Mouse (Mus musculus) left cerebral cortex, adult 8-10 months (tissue): ENCODE measurements around the gene Cryge. TPM values are rescaled to one million over a fixed set of nuclear protein-coding genes. Genes with fewer than 3 reads are reported as not detected.
A peak's percentile ranks its signal among the peaks of the same experiment; 100 is the strongest.
"Not testable (repeated sequence)": the region's sequence is repeated elsewhere in the genome, so short reads cannot be mapped to it uniquely, and the experiment has no call there.

ENCODE experiments used
- DNase-seq, 2 experiments: peaks; one replicate each; pipeline ENCODE4 v3.0.0; 2022; ENCODE audit warnings: low spot score in 2 of 2
- total RNA-seq, 4 experiments: library from RNA; stranded (reverse); gene quantifications; 2 replicates each; pipeline ENCODE4 v1.2.4; 2022

Gene Cryge
- not detected for total RNA-seq

GRCm38 (mm10) chr1:65050952-65051351 lies at the start of gene Cryge:
Gene Cryge (minus strand): TSS chr1:65051149.
- DNase-seq = not testable (repeated sequence)

GRCm38 (mm10) chr1:65096953-65097352 lies 46.0 kb upstream of the Cryge start:
- DNase-seq = no peak

- DNase-seq = no peak
Observed at GRCm38 (mm10) chr1:65091566-65091965, 40.6 kb upstream of the Cryge start.

- no peak for DNase-seq
Observed at GRCm38 (mm10) chr1:65090370-65090769, 39.4 kb upstream of the Cryge start.

- DNase-seq = no peak
Observed at GRCm38 (mm10) chr1:65088567-65089356, 37.8 kb upstream of the Cryge start.

- no peak for DNase-seq
Observed at GRCm38 (mm10) chr1:65082188-65082587, 31.2 kb upstream of the Cryge start, which contains the start of gene Crygb. Gene Crygb (minus strand): TSS chr1:65082288.

- no peak for DNase-seq
Observed at GRCm38 (mm10) chr1:65075607-65076006, 24.7 kb upstream of the Cryge start.

GRCm38 (mm10) chr1:65073589-65073988 lies 22.6 kb upstream of the Cryge start, which contains the start of gene Crygc:
Gene Crygc (minus strand): TSS chr1:65073689.
- no peak for DNase-seq

GRCm38 (mm10) chr1:65067842-65068241 lies 16.9 kb upstream of the Cryge start:
- DNase-seq = no peak

GRCm38 (mm10) chr1:65064201-65064600 lies 13.3 kb upstream of the Cryge start:
- DNase-seq = no peak

- no peak for DNase-seq
Observed at GRCm38 (mm10) chr1:65063352-65063751, 12.4 kb upstream of the Cryge start, which contains the start of gene Crygd. Gene Crygd (minus strand): TSS chr1:65063452.

- no peak for DNase-seq
Observed at GRCm38 (mm10) chr1:65052140-65052539, 1.2 kb upstream of the Cryge start.

GRCm38 (mm10) chr1:65051696-65052095 lies 747 bp upstream of the Cryge start:
- no peak for DNase-seq

GRCm38 (mm10) chr1:65048781-65049180 lies 2.2 kb downstream of the Cryge start:
- peak in 1 of 2 experiments; percentile 15 for DNase-seq

- no peak for DNase-seq
Observed at GRCm38 (mm10) chr1:65046401-65047109, 4.4 kb downstream of the Cryge start.

GRCm38 (mm10) chr1:65043433-65043832 lies 7.5 kb downstream of the Cryge start:
- no peak for DNase-seq

- DNase-seq = no peak
Observed at GRCm38 (mm10) chr1:65041837-65042236, 9.1 kb downstream of the Cryge start.

- no peak for DNase-seq
Observed at GRCm38 (mm10) chr1:65040806-65041205, 10.1 kb downstream of the Cryge start.

GRCm38 (mm10) chr1:65039679-65040078 lies 11.3 kb downstream of the Cryge start:
- DNase-seq = no peak

- DNase-seq = no peak
Observed at GRCm38 (mm10) chr1:65037542-65037941, 13.4 kb downstream of the Cryge start.

GRCm38 (mm10) chr1:65035513-65035912 lies 15.4 kb downstream of the Cryge start:
- DNase-seq = no peak

- no peak for DNase-seq
Observed at GRCm38 (mm10) chr1:65032641-65033040, 18.3 kb downstream of the Cryge start, which contains the start of gene Akr1cl. Gene Akr1cl (minus strand): TSS chr1:65032759.
